Mouse (Mus musculus) urinary bladder, postnatal 4 days (tissue): Measurements from ENCODE around the gene Arhgef6.

ENCODE experiments used
- DNase-seq, 2 experiments: peaks; one replicate each; pipeline ENCODE4 v3.0.0; 2021 to 2022; ENCODE audit warnings: low spot score in 2 of 2

The Arhgef6 gene

DNA sequence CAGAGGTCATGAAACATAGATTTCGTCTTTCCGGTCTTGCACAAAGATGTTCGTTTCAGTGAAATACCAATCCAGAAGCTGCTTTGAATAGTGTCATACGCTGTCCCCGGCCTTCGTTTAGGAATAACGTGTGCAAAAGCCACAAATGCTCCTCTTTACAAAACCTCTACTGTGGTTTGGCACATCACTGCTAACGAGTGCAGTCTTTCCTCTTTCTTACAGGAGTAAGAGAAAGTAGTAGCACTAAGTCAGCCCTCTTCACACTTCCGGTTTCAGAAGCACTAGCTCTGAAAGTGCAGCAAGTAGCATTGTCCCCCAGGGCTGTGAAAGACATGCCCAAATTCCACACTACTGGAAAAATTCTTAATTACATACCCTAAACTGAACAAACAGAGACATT is 142.2 kb downstream of the Arhgef6 start:
- DNase-seq, result no peak

DNA sequence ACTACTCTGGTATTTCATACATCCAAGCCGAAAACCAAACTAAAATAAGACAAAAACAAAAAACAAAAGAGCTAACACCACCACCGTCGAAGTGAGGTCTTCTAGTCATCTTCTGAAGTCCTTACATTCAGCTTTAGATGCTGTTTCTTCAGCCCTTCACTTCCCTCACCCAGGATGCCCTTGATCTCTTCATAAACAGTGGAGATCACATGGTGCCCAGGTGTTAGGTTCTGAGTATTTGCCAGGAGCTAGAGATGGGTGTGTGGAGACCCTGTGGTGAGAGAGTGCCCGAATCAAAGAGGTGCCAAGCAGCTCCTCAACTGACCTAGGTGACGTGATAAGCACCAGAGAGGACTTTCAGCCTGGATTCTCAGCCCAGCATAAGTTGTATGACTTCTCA is 149.2 kb downstream of the Arhgef6 start:
- DNase-seq, result no peak

DNA sequence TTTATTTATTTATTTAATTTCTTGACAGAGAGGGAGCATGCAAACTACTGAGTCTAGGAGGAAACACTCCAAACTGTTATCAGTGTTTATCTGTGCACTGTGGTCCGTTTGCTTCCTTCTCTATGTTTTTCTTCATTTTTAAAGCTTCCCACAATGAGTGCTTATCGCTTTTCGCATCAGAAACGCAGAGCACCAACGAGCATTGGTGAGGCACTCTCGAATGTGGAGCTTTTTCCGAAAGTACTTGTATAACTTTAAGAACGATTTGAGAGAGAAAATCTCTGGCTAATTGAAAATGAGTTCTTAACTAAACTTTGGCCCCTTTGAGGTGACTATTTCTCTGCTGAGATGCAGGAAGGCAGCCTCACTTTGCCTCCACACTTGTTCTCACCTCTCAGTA is 151.2 kb downstream of the Arhgef6 start:
- no peak for DNase-seq

GRCm38 (mm10) chrX:57183359-57183758 is 155.2 kb downstream of the Arhgef6 start:
- no peak for DNase-seq

- no peak for DNase-seq
Measured at GRCm38 (mm10) chrX:57182470-57182869, 156.1 kb downstream of the Arhgef6 start.
